Mouse (Mus musculus) CH12.LX (cell line): ENCODE data around the gene Rap1a. TPM values are rescaled to one million over a fixed set of nuclear protein-coding genes. Genes with fewer than 3 reads are reported as not detected.

ENCODE experiments used
- DNase-seq: peaks from one replicate; pipeline ENCODE4 v3.0.0-alpha.2; 2013; ENCODE audit errors: extremely low read depth
- H3K27ac ChIP-seq: 2 replicates; pipeline ENCODE4 v1.5.1; 2012; ENCODE audit warnings: low read depth, mild to moderate bottlenecking, control low read depth, moderate library complexity; ENCODE audit not compliant: insufficient read depth
- H3K27me3 ChIP-seq: replicated peaks from 2 replicates; pipeline ENCODE3; 2012; ENCODE audit warnings: inconsistent platforms
- H3K36me3 ChIP-seq, 2 experiments: replicated peaks in 1 of 2; 2 replicates each; pipeline versions ENCODE3 to v1.6.1; 2012; ENCODE audit warnings: inconsistent platforms in 1 of 2, low read length in 1 of 2, mild to moderate bottlenecking in 1 of 2, mixed read lengths in 1 of 2, moderate library complexity in 1 of 2; ENCODE audit not compliant: control insufficient read depth in 1 of 2, insufficient read depth in 1 of 2
- H3K4me1 ChIP-seq, 2 experiments: 2 replicates each; pipeline ENCODE4 v1.6.1; 2012; ENCODE audit warnings: inconsistent platforms in 1 of 2, moderate library complexity in 1 of 2; ENCODE audit not compliant: insufficient read depth in 2 of 2, control insufficient read depth in 1 of 2
- H3K4me2 ChIP-seq: 2 replicates; pipeline ENCODE4 v1.6.1; 2012; ENCODE audit warnings: low read depth, mild to moderate bottlenecking, control low read depth; ENCODE audit not compliant: poor library complexity, insufficient read depth, severe bottlenecking
- H3K4me3 ChIP-seq, 3 experiments: fragments of 150-350 bp in 1 of 3; sonication (generic) in 1 of 3; replicated peaks in 1 of 3; 2 replicates each; pipeline versions ENCODE3 to v1.5.1; 2011 to 2012; ENCODE audit warnings: low read depth in 2 of 3, low read length in 2 of 3, mild to moderate bottlenecking in 2 of 3, moderate library complexity in 2 of 3, control low read depth in 1 of 3, improper control_type of control experiment in 1 of 3, inconsistent platforms in 1 of 3, mixed read lengths in 1 of 3; ENCODE audit not compliant: poor library complexity in 1 of 3
- H3K79me2 ChIP-seq: replicated peaks from 2 replicates; pipeline ENCODE4 v1.6.1; 2012; ENCODE audit warnings: mild to moderate bottlenecking, moderate library complexity; ENCODE audit not compliant: control insufficient read depth, poor library complexity, insufficient read depth, severe bottlenecking; ENCODE audit errors: extremely low read depth
- H3K9ac ChIP-seq: 2 replicates; pipeline ENCODE4 v1.6.1; 2012; ENCODE audit warnings: low read depth, mild to moderate bottlenecking, control low read depth, moderate library complexity; ENCODE audit not compliant: insufficient read depth
- H3K9me3 ChIP-seq: replicated peaks from 2 replicates; pipeline ENCODE3; 2012; ENCODE audit warnings: low read length, inconsistent platforms, mixed read lengths
- E2F4 ChIP-seq: IDR thresholded peaks from 2 replicates; pipeline ENCODE4 v1.6.1; 2011; ENCODE audit warnings: low read depth, low read length, improper control_type of control experiment; ENCODE audit not compliant: insufficient replicate concordance
- ELF1 ChIP-seq: IDR thresholded peaks from 2 replicates; pipeline ENCODE4 v1.6.1; 2014; ENCODE audit warnings: low read depth, mild to moderate bottlenecking, inconsistent platforms, low read length, improper control_type of control experiment
- EP300 ChIP-seq: IDR thresholded peaks from 2 replicates; pipeline ENCODE4 v1.6.1; 2011; ENCODE audit warnings: low read length, improper control_type of control experiment
- ETS1 ChIP-seq: conservative IDR thresholded peaks from 2 replicates; pipeline ENCODE4 v1.6.1; 2012; ENCODE audit warnings: low read depth, mild to moderate bottlenecking, inconsistent platforms, low read length, improper control_type of control experiment, moderate library complexity
- GABPA ChIP-seq: IDR thresholded peaks from 2 replicates; pipeline ENCODE4 v1.6.1; 2012; ENCODE audit warnings: low read depth, low read length, improper control_type of control experiment, inconsistent platforms; ENCODE audit not compliant: insufficient replicate concordance
- IRF4 ChIP-seq: IDR thresholded peaks from 2 replicates; pipeline ENCODE4 v1.6.1; 2014; ENCODE audit warnings: low read depth, mild to moderate bottlenecking, inconsistent platforms, low read length, improper control_type of control experiment
- JUN ChIP-seq: IDR thresholded peaks from 2 replicates; pipeline ENCODE4 v1.6.1; 2011; ENCODE audit warnings: low read depth, mild to moderate bottlenecking, low read length, improper control_type of control experiment, moderate library complexity; ENCODE audit not compliant: insufficient read depth
- JUND ChIP-seq: conservative IDR thresholded peaks from 2 replicates; pipeline ENCODE4 v1.6.1; 2011; ENCODE audit warnings: low read depth, low read length, improper control_type of control experiment
- MAX ChIP-seq: IDR thresholded peaks from 2 replicates; pipeline ENCODE4 v1.6.1; 2011; ENCODE audit warnings: low read length, improper control_type of control experiment
- MEF2A ChIP-seq: IDR thresholded peaks from 2 replicates; pipeline ENCODE4 v1.6.1; 2014; ENCODE audit warnings: low read depth, mild to moderate bottlenecking, inconsistent platforms, low read length, improper control_type of control experiment, borderline replicate concordance
- MYC ChIP-seq: IDR thresholded peaks from 2 replicates; pipeline ENCODE4 v1.6.1; 2011; ENCODE audit warnings: low read depth, mild to moderate bottlenecking, improper control_type of control experiment, low read length
- NELFE ChIP-seq: IDR thresholded peaks from 2 replicates; pipeline ENCODE4 v1.6.1; 2011; ENCODE audit warnings: low read depth, low read length, improper control_type of control experiment
- POLR2A ChIP-seq: IDR thresholded peaks from 2 replicates; pipeline ENCODE4 v1.6.1; 2011; ENCODE audit warnings: low read depth, mild to moderate bottlenecking, improper control_type of control experiment, low read length
- POLR2AphosphoS2 ChIP-seq: IDR thresholded peaks from 2 replicates; pipeline ENCODE4 v1.6.1; 2011; ENCODE audit warnings: low read depth, low read length, improper control_type of control experiment
- RAD21 ChIP-seq: IDR thresholded peaks from 2 replicates; pipeline ENCODE4 v1.6.1; 2011; ENCODE audit warnings: low read depth, mild to moderate bottlenecking, low read length, improper control_type of control experiment, moderate library complexity
- RCOR1 ChIP-seq: conservative IDR thresholded peaks from 2 replicates; pipeline ENCODE4 v1.6.1; 2012; ENCODE audit warnings: low read depth, mild to moderate bottlenecking, inconsistent platforms, low read length, improper control_type of control experiment
- SIN3A ChIP-seq: IDR thresholded peaks from 2 replicates; pipeline ENCODE4 v1.6.1; 2012; ENCODE audit warnings: low read length, improper control_type of control experiment, inconsistent platforms
- TBP ChIP-seq: conservative IDR thresholded peaks from 2 replicates; pipeline ENCODE4 v1.6.1; 2011; ENCODE audit warnings: low read depth, low read length, improper control_type of control experiment
- TCF12 ChIP-seq: IDR thresholded peaks from 2 replicates; pipeline ENCODE4 v1.6.1; 2014; ENCODE audit warnings: low read depth, mild to moderate bottlenecking, inconsistent platforms, low read length, improper control_type of control experiment
- ZC3H11A ChIP-seq: IDR thresholded peaks from 2 replicates; pipeline ENCODE4 v1.6.1; 2012; ENCODE audit warnings: low read depth, mild to moderate bottlenecking, inconsistent platforms, low read length, improper control_type of control experiment
- ZKSCAN1 ChIP-seq: IDR thresholded peaks from 2 replicates; pipeline ENCODE4 v1.6.1; 2012; ENCODE audit warnings: low read depth, inconsistent platforms, low read length, improper control_type of control experiment, borderline replicate concordance
- ZMIZ1 ChIP-seq: IDR thresholded peaks from 2 replicates; pipeline ENCODE4 v1.6.1; 2012; ENCODE audit warnings: low read depth, mild to moderate bottlenecking, inconsistent platforms, low read length, improper control_type of control experiment
- dilution Hi-C: fragments of 300-500 bp; cut with MboI; formaldehyde crosslinking; loops from 2 replicates; pipeline ENCODE4 v1.14.3; 2020; ENCODE audit warnings: low sequenced_read_pairs; ENCODE audit not compliant: extremely low pct_unique_long_range_greater_than_20kb, extremely low pct_ligation_motif_present
- in situ Hi-C: fragments of 300-500 bp; cut with MboI; formaldehyde crosslinking; loops from 3 replicates; pipeline ENCODE4 v1.14.3; 2019; ENCODE audit warnings: low sequenced_read_pairs, low pct_ligation_motif_present, low pct_unique_long_range_greater_than_20kb, mixed read lengths
- polyA plus RNA-seq: library from polyadenylated mRNA; unstranded; fragments of >175 nt; gene quantifications from 2 replicates; pipeline ENCODE4 v1.2.1, GENCODE M21; 2012; ENCODE audit warnings: low read depth; ENCODE audit not compliant: insufficient read length
- total RNA-seq, 2 experiments: library from RNA; depleted of rRNA; stranded (reverse); fragments of 300-350 nt in 1 of 2; fragments of >200 nt in 1 of 2; gene quantifications; 2 replicates each; pipeline ENCODE4 v1.2.3; 2012 to 2014

The Rap1a gene
- total and polyA plus RNA-seq, 3 experiments = 63.3 to 250 (median 209) TPM

- Histone ChIP-seq H3K4me3 (no peak overlapping the region), H3K79me2 (no peaks in the 10 kb centered on the region), H3K36me3 (no peaks in the 10 kb centered on the region), H3K4me2 (no peak overlapping the region), H3K4me1 (peaks cover 7 to 22% of the 10 kb centered on the region in 2 experiments; a peak in 2 of 4 replicates), H3K9ac (no peak overlapping the region), H3K27me3 (no peaks in the 10 kb centered on the region), H3K27ac (no peak overlapping the region), H3K9me3 (no peaks in the 10 kb centered on the region)
- DNase-seq = no peak
- dilution Hi-C loops = no loop called here
- no peak for TF ChIP-seq RCOR1
- TF ChIP-seq RAD21 = no peak
- TF ChIP-seq POLR2AphosphoS2 = no peak
- TF ChIP-seq MEF2A = no peak
- TF ChIP-seq GABPA = no peak
- no peak for TF ChIP-seq JUN
- no peak for TF ChIP-seq ZKSCAN1
- TF ChIP-seq NELFE = no peak
- no peak for TF ChIP-seq MAX
- TF ChIP-seq IRF4 = no peak
- no peak for TF ChIP-seq TCF12
- no peak for TF ChIP-seq JUND
- no peak for TF ChIP-seq ZMIZ1
- no peak for TF ChIP-seq SIN3A
- no peak for TF ChIP-seq ELF1
- TF ChIP-seq MYC = no peak
- no peak for TF ChIP-seq ZC3H11A
- in situ Hi-C loops = no loop called here
These were observed 34.7 kb upstream of the Rap1a start for GRCm38 (mm10) chr3:105835875-105836274.

GRCm38 (mm10) chr3:105831584-105831983 is 30.4 kb upstream of the Rap1a start:
- dilution Hi-C loops (no loop called here), in situ Hi-C loops (no loop called here)

More at GRCm38 (mm10) chr3:105831584-105831983, 30.4 kb upstream of the Rap1a start:
- no peak overlapping the region for H3K4me2 ChIP-seq
- H3K4me1 ChIP-seq = peaks cover 4 to 30% of the 10 kb centered on the region in 2 experiments; a peak in 2 of 4 replicates
- H3K27ac ChIP-seq = no peak overlapping the region
- no peaks in the 10 kb centered on the region for H3K27me3 ChIP-seq
- no peak for TF ChIP-seq RAD21
- TF ChIP-seq JUN = no peak
- TF ChIP-seq TBP = 0 out of 2 replicates have a peak, but pooled peaks have one; percentile 19
- TF ChIP-seq POLR2A = no peak
- TF ChIP-seq ETS1 = peak; percentile 37
- TF ChIP-seq EP300 = peak; percentile 60; the same call in 1 of the 2 replicates
- TF ChIP-seq E2F4 = no peak
- H3K9ac ChIP-seq = no peak overlapping the region
- no peaks in the 10 kb centered on the region for H3K9me3 ChIP-seq
- H3K79me2 ChIP-seq = no peaks in the 10 kb centered on the region
- peak; percentile 19 for DNase-seq
- no peak overlapping the region for H3K4me3 ChIP-seq
- H3K36me3 ChIP-seq = no peaks in the 10 kb centered on the region
